Mouse (Mus musculus) MEL (cell line): Measurements from ENCODE around the gene Gfral. TPM values are rescaled to one million over a fixed set of nuclear protein-coding genes. Genes with fewer than 3 reads are reported as not detected.

ENCODE experiments used
- DNase-seq: peaks from one replicate; pipeline ENCODE4 v3.0.0; 2011; ENCODE audit warnings: low read depth, low spot score
- H3K27ac ChIP-seq: 2 replicates; pipeline ENCODE4 v1.5.1; 2012; ENCODE audit warnings: low read depth, mild to moderate bottlenecking, control low read depth, low read length, moderate library complexity; ENCODE audit not compliant: control insufficient read depth
- H3K27me3 ChIP-seq, 2 experiments: fragments of 150-350 bp in 1 of 2; sonication (generic) in 1 of 2; 2 replicates each; pipeline ENCODE4 v1.6.1; 2012; ENCODE audit warnings: low read length in 2 of 2, mild to moderate bottlenecking in 2 of 2, improper control_type of control experiment in 1 of 2, moderate library complexity in 1 of 2; ENCODE audit not compliant: insufficient read depth in 2 of 2, control insufficient read depth in 1 of 2
- H3K36me3 ChIP-seq, 2 experiments: 2 replicates each; pipeline ENCODE4 v1.6.1; 2012 to 2014; ENCODE audit warnings: low read length in 2 of 2, improper control_type of control experiment in 1 of 2, inconsistent platforms in 1 of 2, mild to moderate bottlenecking in 1 of 2; ENCODE audit not compliant: insufficient read depth in 2 of 2, control insufficient read depth in 1 of 2
- H3K4me1 ChIP-seq, 2 experiments: fragments of 150-350 bp in 1 of 2; sonication (generic) in 1 of 2; 2 replicates each; pipeline ENCODE4 v1.6.1; 2012; ENCODE audit warnings: low read length in 2 of 2, improper control_type of control experiment in 1 of 2, mild to moderate bottlenecking in 1 of 2; ENCODE audit not compliant: insufficient read depth in 2 of 2, control insufficient read depth in 1 of 2
- H3K4me3 ChIP-seq, 2 experiments: fragments of 150-350 bp in 1 of 2; sonication (generic) in 1 of 2; 2 replicates each; pipeline ENCODE4 v1.5.1; 2012; ENCODE audit warnings: low read depth in 2 of 2, low read length in 2 of 2, mild to moderate bottlenecking in 2 of 2, moderate library complexity in 2 of 2, control low read depth in 1 of 2, improper control_type of control experiment in 1 of 2; ENCODE audit not compliant: control insufficient read depth in 1 of 2, insufficient read depth in 1 of 2
- H3K79me2 ChIP-seq: 2 replicates; pipeline ENCODE4 v1.6.1; 2012; ENCODE audit warnings: mild to moderate bottlenecking, low read length, moderate library complexity; ENCODE audit not compliant: control insufficient read depth, poor library complexity, insufficient read depth
- H3K9ac ChIP-seq: 2 replicates; pipeline ENCODE4 v1.6.1; 2012; ENCODE audit warnings: low read depth, mild to moderate bottlenecking, control low read depth, low read length, moderate library complexity; ENCODE audit not compliant: control insufficient read depth, poor library complexity, severe bottlenecking
- H3K9me3 ChIP-seq: fragments of 150-350 bp; sonication (generic); replicated peaks from 2 replicates; pipeline ENCODE4 v1.6.1; 2012; ENCODE audit warnings: mild to moderate bottlenecking, low read length, improper control_type of control experiment, moderate library complexity; ENCODE audit not compliant: insufficient read depth
- EP300 ChIP-seq, 2 experiments: IDR thresholded peaks; 2 replicates each; pipeline ENCODE4 v1.6.1; 2011; ENCODE audit warnings: improper control_type of control experiment in 2 of 2, low read length in 2 of 2, low read depth in 1 of 2, mild to moderate bottlenecking in 1 of 2
- GATA1 ChIP-seq: IDR thresholded peaks from 2 replicates; pipeline ENCODE4 v1.6.1; 2011; ENCODE audit warnings: low read depth, low read length, improper control_type of control experiment
- MAX ChIP-seq: IDR thresholded peaks from 2 replicates; pipeline ENCODE4 v1.6.1; 2011; ENCODE audit warnings: low read length, improper control_type of control experiment
- MYB ChIP-seq: IDR thresholded peaks from 2 replicates; pipeline ENCODE4 v1.6.1; 2011; ENCODE audit warnings: mild to moderate bottlenecking, low read depth, low read length, improper control_type of control experiment
- NELFE ChIP-seq: IDR thresholded peaks from 2 replicates; pipeline ENCODE4 v1.6.1; 2011; ENCODE audit warnings: low read depth, low read length, improper control_type of control experiment
- NRF1 ChIP-seq: IDR thresholded peaks from 2 replicates; pipeline ENCODE4 v1.6.1; 2014; ENCODE audit warnings: low read depth, mild to moderate bottlenecking, inconsistent platforms, low read length, improper control_type of control experiment, moderate library complexity; ENCODE audit not compliant: poor library complexity, insufficient read depth, severe bottlenecking
- POLR2AphosphoS2 ChIP-seq: IDR thresholded peaks from 2 replicates; pipeline ENCODE4 v1.6.1; 2011; ENCODE audit warnings: low read length, improper control_type of control experiment
- TAL1 ChIP-seq: IDR thresholded peaks from 2 replicates; pipeline ENCODE4 v1.6.1; 2012; ENCODE audit warnings: mild to moderate bottlenecking, inconsistent platforms, low read length, moderate library complexity, mixed read lengths
- TBP ChIP-seq: IDR thresholded peaks from 2 replicates; pipeline ENCODE4 v1.8.0; 2011; ENCODE audit warnings: low read depth, low read length, improper control_type of control experiment
- TCF12 ChIP-seq: IDR thresholded peaks from 2 replicates; pipeline ENCODE4 v1.6.1; 2014; ENCODE audit warnings: low read depth, mild to moderate bottlenecking, inconsistent platforms, low read length, improper control_type of control experiment, moderate library complexity
- USF1 ChIP-seq: IDR thresholded peaks from 2 replicates; pipeline ENCODE4 v1.6.1; 2014; ENCODE audit warnings: low read depth, mild to moderate bottlenecking, inconsistent platforms, low read length, improper control_type of control experiment, moderate library complexity
- ZC3H11A ChIP-seq: IDR thresholded peaks from 2 replicates; pipeline ENCODE4 v1.6.1; 2012; ENCODE audit warnings: low read depth, mild to moderate bottlenecking, inconsistent platforms, low read length, improper control_type of control experiment
- ZNF384 ChIP-seq: IDR thresholded peaks from 2 replicates; pipeline ENCODE4 v1.6.1; 2012; ENCODE audit warnings: low read depth, mild to moderate bottlenecking, inconsistent platforms, low read length, improper control_type of control experiment
- polyA plus RNA-seq, 2 experiments: library from polyadenylated mRNA; stranded (reverse) in 1 of 2; unstranded in 1 of 2; fragments of >175 nt in 1 of 2; fragments of >200 nt in 1 of 2; gene quantifications; 2 replicates each; pipeline versions ENCODE4 v1.2.1 to v1.2.4; 2012; ENCODE audit warnings: low replicate concordance in 2 of 2, low read depth in 1 of 2; ENCODE audit not compliant: insufficient read length in 2 of 2, insufficient read depth in 1 of 2, missing spikeins in 1 of 2
- total RNA-seq: library from RNA; depleted of rRNA; stranded (reverse); fragments of 300-350 nt; gene quantifications from 2 replicates; pipeline ENCODE4 v1.2.3, GENCODE M21; 2012

Gene Gfral
- total and polyA plus RNA-seq, 3 experiments, result not detected

- Histone ChIP-seq H3K4me1 (no peaks in the 10 kb centered on the region; a peak in 1 of 4 replicates), H3K27ac (no peak overlapping the region), H3K27me3 (no peaks in the 10 kb centered on the region), H3K9ac (no peak overlapping the region)
- peak; percentile 63 for DNase-seq
- TF ChIP-seq MYB (no peak), NELFE (no peak), MAX (no peak), TBP (no peak), ZC3H11A (no peak), TAL1 (0 out of 2 replicates have a peak, but pooled peaks have one; percentile 17), TCF12 (no peak), USF1 (no peak)
- TF ChIP-seq, all 39 proteins: peak for 1
- Histone ChIP-seq H3K9me3 (no peaks in the 10 kb centered on the region), H3K79me2 (no peaks in the 10 kb centered on the region), H3K4me3 (peak overlapping the region in 1 of 2 experiments; percentile 38; a peak in 2 of 4 replicates), H3K36me3 (peaks cover 0 to 8% of the 10 kb centered on the region in 2 experiments; a peak in 1 of 4 replicates)
Observed at GRCm38 (mm10) chr9:76235945-76236503, 22.6 kb upstream of the Gfral start.

- no peaks in the 10 kb centered on the region for H3K79me2 ChIP-seq
- no peak overlapping the region for H3K27ac ChIP-seq
- no peak overlapping the region for H3K4me3 ChIP-seq
- TF ChIP-seq NRF1 (no peak), POLR2AphosphoS2 (no peak)
- TF ChIP-seq, all 39 proteins: peak for 0
- Histone ChIP-seq H3K27me3 (no peaks in the 10 kb centered on the region), H3K9ac (no peak overlapping the region), H3K4me1 (no peaks in the 10 kb centered on the region; a peak in 1 of 4 replicates), H3K9me3 (no peaks in the 10 kb centered on the region), H3K36me3 (peaks cover 0 to 8% of the 10 kb centered on the region in 2 experiments; a peak in 1 of 4 replicates)
- no peak for DNase-seq
Observed at GRCm38 (mm10) chr9:76234899-76235298, 21.4 kb upstream of the Gfral start.

- H3K27me3 ChIP-seq, result no peaks in the 10 kb centered on the region
- H3K36me3 ChIP-seq, result no peaks in the 10 kb centered on the region
- no peaks in the 10 kb centered on the region for H3K9me3 ChIP-seq
- H3K79me2 ChIP-seq, result no peaks in the 10 kb centered on the region
- no peak overlapping the region for H3K4me3 ChIP-seq
- no peak for DNase-seq
- no peaks in the 10 kb centered on the region for H3K4me1 ChIP-seq
- TF ChIP-seq EP300 (IDR thresholded peaks at IDR 0.05; ENCODE audit: low read depth in 1 of 2, low read length in 2 of 2) (no peak), GATA1 (no peak), ZNF384 (no peak)
- TF ChIP-seq, all 39 proteins: peak for 0
- Histone ChIP-seq H3K27ac (no peak overlapping the region), H3K9ac (no peak overlapping the region)
Observed at GRCm38 (mm10) chr9:76230400-76230799, 16.9 kb upstream of the Gfral start.
